Mouse (Mus musculus) MEL (cell line): ENCODE data around the gene Snx12.

Experiments
- CTCF ChIP-seq, 3 experiments: IDR thresholded peaks in 2 of 3; conservative IDR thresholded peaks in 1 of 3; 2 replicates each; pipeline ENCODE4 v1.5.1; 2011 to 2012; ENCODE audit warnings: low read length in 3 of 3, low read depth in 2 of 3, mild to moderate bottlenecking in 2 of 3, improper control_type of control experiment in 1 of 3, inconsistent platforms in 1 of 3, mixed read lengths in 1 of 3, moderate library complexity in 1 of 3; ENCODE audit not compliant: control insufficient read depth in 1 of 3, insufficient read depth in 1 of 3, poor library complexity in 1 of 3, severe bottlenecking in 1 of 3
- EP300 ChIP-seq, 2 experiments: IDR thresholded peaks; 2 replicates each; pipeline ENCODE4 v1.6.1; 2011; ENCODE audit warnings: improper control_type of control experiment in 2 of 2, low read length in 2 of 2, low read depth in 1 of 2, mild to moderate bottlenecking in 1 of 2
- GATA1 ChIP-seq: IDR thresholded peaks from 2 replicates; pipeline ENCODE4 v1.6.1; 2011; ENCODE audit warnings: low read depth, low read length, improper control_type of control experiment
- POLR2A ChIP-seq, 2 experiments: IDR thresholded peaks; 2 replicates each; pipeline ENCODE4 v1.6.1; 2011 to 2012; ENCODE audit warnings: low read length in 2 of 2, mild to moderate bottlenecking in 2 of 2, control low read depth in 1 of 2, improper control_type of control experiment in 1 of 2, low read depth in 1 of 2, moderate library complexity in 1 of 2; ENCODE audit not compliant: control insufficient read depth in 1 of 2, insufficient read depth in 1 of 2, poor library complexity in 1 of 2
- POLR2AphosphoS2 ChIP-seq: IDR thresholded peaks from 2 replicates; pipeline ENCODE4 v1.6.1; 2011; ENCODE audit warnings: low read length, improper control_type of control experiment

DNA sequence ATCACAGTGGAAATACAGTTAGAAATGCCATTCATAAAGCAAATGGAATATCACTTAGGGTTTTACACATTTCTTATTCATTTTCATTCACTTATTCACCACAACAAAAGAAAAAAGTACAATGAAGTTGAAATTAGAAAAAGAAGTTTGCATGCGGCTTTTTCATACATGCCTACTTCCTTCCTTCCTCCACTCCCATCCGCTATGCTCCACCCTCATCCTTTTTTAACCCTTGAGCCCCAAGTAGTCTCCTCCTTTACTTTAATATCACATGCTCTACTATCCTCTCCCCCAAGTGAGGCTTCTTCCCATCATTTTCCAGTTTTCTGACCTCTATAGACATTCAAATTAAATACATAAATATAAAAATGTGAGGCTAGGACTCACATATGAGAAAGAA lies 58.6 kb downstream of the Snx12 start:
- TF ChIP-seq POLR2AphosphoS2 (no peak), CTCF (IDR thresholded peaks at IDR 0.05 in 2 of 3, conservative IDR thresholded peaks at IDR 0.05 in 1 of 3; ENCODE audit: control insufficient read depth in 1 of 3, insufficient read depth in 1 of 3, low read depth in 2 of 3, low read length in 3 of 3, poor library complexity in 1 of 3, severe bottlenecking in 1 of 3) (no peak), POLR2A (IDR thresholded peaks at IDR 0.05; ENCODE audit: control insufficient read depth in 1 of 2, insufficient read depth in 1 of 2, low read depth in 1 of 2, low read length in 2 of 2, poor library complexity in 1 of 2) (no peak), GATA1 (no peak), EP300 (IDR thresholded peaks at IDR 0.05; ENCODE audit: low read depth in 1 of 2, low read length in 2 of 2) (no peak)
